Mouse (Mus musculus) MEL (cell line): ENCODE results near the gene Farp2. TPM values are rescaled to one million over a fixed set of nuclear protein-coding genes. Genes with fewer than 3 reads are reported as not detected.

ENCODE experiments used
- DNase-seq: peaks from one replicate; pipeline ENCODE4 v3.0.0; 2011; ENCODE audit warnings: low read depth, low spot score
- H3K27ac ChIP-seq: 2 replicates; pipeline ENCODE4 v1.5.1; 2012; ENCODE audit warnings: low read depth, mild to moderate bottlenecking, control low read depth, low read length, moderate library complexity; ENCODE audit not compliant: control insufficient read depth
- H3K27me3 ChIP-seq, 2 experiments: fragments of 150-350 bp in 1 of 2; sonication (generic) in 1 of 2; 2 replicates each; pipeline ENCODE4 v1.6.1; 2012; ENCODE audit warnings: low read length in 2 of 2, mild to moderate bottlenecking in 2 of 2, improper control_type of control experiment in 1 of 2, moderate library complexity in 1 of 2; ENCODE audit not compliant: insufficient read depth in 2 of 2, control insufficient read depth in 1 of 2
- H3K36me3 ChIP-seq, 2 experiments: 2 replicates each; pipeline ENCODE4 v1.6.1; 2012 to 2014; ENCODE audit warnings: low read length in 2 of 2, improper control_type of control experiment in 1 of 2, inconsistent platforms in 1 of 2, mild to moderate bottlenecking in 1 of 2; ENCODE audit not compliant: insufficient read depth in 2 of 2, control insufficient read depth in 1 of 2
- H3K4me1 ChIP-seq, 2 experiments: fragments of 150-350 bp in 1 of 2; sonication (generic) in 1 of 2; 2 replicates each; pipeline ENCODE4 v1.6.1; 2012; ENCODE audit warnings: low read length in 2 of 2, improper control_type of control experiment in 1 of 2, mild to moderate bottlenecking in 1 of 2; ENCODE audit not compliant: insufficient read depth in 2 of 2, control insufficient read depth in 1 of 2
- H3K4me3 ChIP-seq, 2 experiments: fragments of 150-350 bp in 1 of 2; sonication (generic) in 1 of 2; 2 replicates each; pipeline ENCODE4 v1.5.1; 2012; ENCODE audit warnings: low read depth in 2 of 2, low read length in 2 of 2, mild to moderate bottlenecking in 2 of 2, moderate library complexity in 2 of 2, control low read depth in 1 of 2, improper control_type of control experiment in 1 of 2; ENCODE audit not compliant: control insufficient read depth in 1 of 2, insufficient read depth in 1 of 2
- H3K79me2 ChIP-seq: 2 replicates; pipeline ENCODE4 v1.6.1; 2012; ENCODE audit warnings: mild to moderate bottlenecking, low read length, moderate library complexity; ENCODE audit not compliant: control insufficient read depth, poor library complexity, insufficient read depth
- H3K9ac ChIP-seq: 2 replicates; pipeline ENCODE4 v1.6.1; 2012; ENCODE audit warnings: low read depth, mild to moderate bottlenecking, control low read depth, low read length, moderate library complexity; ENCODE audit not compliant: control insufficient read depth, poor library complexity, severe bottlenecking
- H3K9me3 ChIP-seq: fragments of 150-350 bp; sonication (generic); replicated peaks from 2 replicates; pipeline ENCODE4 v1.6.1; 2012; ENCODE audit warnings: mild to moderate bottlenecking, low read length, improper control_type of control experiment, moderate library complexity; ENCODE audit not compliant: insufficient read depth
- BHLHE40 ChIP-seq: IDR thresholded peaks from 2 replicates; pipeline ENCODE4 v1.6.1; 2012; ENCODE audit warnings: low read depth, mild to moderate bottlenecking, inconsistent platforms, low read length, improper control_type of control experiment, borderline replicate concordance
- CHD2 ChIP-seq: IDR thresholded peaks from 2 replicates; pipeline ENCODE4 v1.6.1; 2011; ENCODE audit warnings: low read length, improper control_type of control experiment
- CTCF ChIP-seq, 3 experiments: IDR thresholded peaks in 2 of 3; conservative IDR thresholded peaks in 1 of 3; 2 replicates each; pipeline ENCODE4 v1.5.1; 2011 to 2012; ENCODE audit warnings: low read length in 3 of 3, low read depth in 2 of 3, mild to moderate bottlenecking in 2 of 3, improper control_type of control experiment in 1 of 3, inconsistent platforms in 1 of 3, mixed read lengths in 1 of 3, moderate library complexity in 1 of 3; ENCODE audit not compliant: control insufficient read depth in 1 of 3, insufficient read depth in 1 of 3, poor library complexity in 1 of 3, severe bottlenecking in 1 of 3
- E2F4 ChIP-seq: IDR thresholded peaks from 2 replicates; pipeline ENCODE4 v1.6.1; 2011; ENCODE audit warnings: low read depth, low read length, improper control_type of control experiment, borderline replicate concordance
- ELF1 ChIP-seq: IDR thresholded peaks from 2 replicates; pipeline ENCODE4 v1.6.1; 2014; ENCODE audit warnings: low read depth, mild to moderate bottlenecking, inconsistent platforms, low read length, improper control_type of control experiment, moderate library complexity
- EP300 ChIP-seq, 2 experiments: IDR thresholded peaks; 2 replicates each; pipeline ENCODE4 v1.6.1; 2011; ENCODE audit warnings: improper control_type of control experiment in 2 of 2, low read length in 2 of 2, low read depth in 1 of 2, mild to moderate bottlenecking in 1 of 2
- ETS1 ChIP-seq: IDR thresholded peaks from 2 replicates; pipeline ENCODE4 v1.6.1; 2012; ENCODE audit warnings: low read depth, mild to moderate bottlenecking, inconsistent platforms, low read length, improper control_type of control experiment, moderate library complexity
- GABPA ChIP-seq: IDR thresholded peaks from 2 replicates; pipeline ENCODE4 v1.6.1; 2012; ENCODE audit warnings: low read depth, mild to moderate bottlenecking, inconsistent platforms, low read length, improper control_type of control experiment, moderate library complexity
- GATA1 ChIP-seq: IDR thresholded peaks from 2 replicates; pipeline ENCODE4 v1.6.1; 2011; ENCODE audit warnings: low read depth, low read length, improper control_type of control experiment
- JUND ChIP-seq: IDR thresholded peaks from 2 replicates; pipeline ENCODE4 v1.6.1; 2011; ENCODE audit warnings: low read depth, mild to moderate bottlenecking, improper control_type of control experiment, low read length
- KAT2A ChIP-seq: conservative IDR thresholded peaks from 2 replicates; pipeline ENCODE4 v1.6.1; 2012; ENCODE audit warnings: low read depth, low read length, improper control_type of control experiment, inconsistent platforms
- MAFK ChIP-seq: IDR thresholded peaks from 2 replicates; pipeline ENCODE4 v1.6.1; 2011; ENCODE audit warnings: low read depth, mild to moderate bottlenecking, low read length, improper control_type of control experiment, borderline replicate concordance
- MXI1 ChIP-seq: IDR thresholded peaks from 2 replicates; pipeline ENCODE4 v1.6.1; 2011; ENCODE audit warnings: mild to moderate bottlenecking, low read depth, low read length, improper control_type of control experiment
- MYB ChIP-seq: IDR thresholded peaks from 2 replicates; pipeline ENCODE4 v1.6.1; 2011; ENCODE audit warnings: mild to moderate bottlenecking, low read depth, low read length, improper control_type of control experiment
- MYC ChIP-seq: IDR thresholded peaks from 2 replicates; pipeline ENCODE4 v1.6.1; 2011; ENCODE audit warnings: low read depth, mild to moderate bottlenecking, low read length, improper control_type of control experiment, moderate library complexity
- NRF1 ChIP-seq: IDR thresholded peaks from 2 replicates; pipeline ENCODE4 v1.6.1; 2014; ENCODE audit warnings: low read depth, mild to moderate bottlenecking, inconsistent platforms, low read length, improper control_type of control experiment, moderate library complexity; ENCODE audit not compliant: poor library complexity, insufficient read depth, severe bottlenecking
- POLR2A ChIP-seq, 2 experiments: IDR thresholded peaks; 2 replicates each; pipeline ENCODE4 v1.6.1; 2011 to 2012; ENCODE audit warnings: low read length in 2 of 2, mild to moderate bottlenecking in 2 of 2, control low read depth in 1 of 2, improper control_type of control experiment in 1 of 2, low read depth in 1 of 2, moderate library complexity in 1 of 2; ENCODE audit not compliant: control insufficient read depth in 1 of 2, insufficient read depth in 1 of 2, poor library complexity in 1 of 2
- POLR2AphosphoS2 ChIP-seq: IDR thresholded peaks from 2 replicates; pipeline ENCODE4 v1.6.1; 2011; ENCODE audit warnings: low read length, improper control_type of control experiment
- POLR2AphosphoS5 ChIP-seq: IDR thresholded peaks from 2 replicates; pipeline ENCODE4 v1.6.1; 2012; ENCODE audit warnings: low read depth, borderline replicate concordance, mild to moderate bottlenecking, inconsistent platforms, low read length, moderate library complexity, mixed read lengths
- RAD21 ChIP-seq: IDR thresholded peaks from 2 replicates; pipeline ENCODE4 v1.6.1; 2011; ENCODE audit warnings: mild to moderate bottlenecking, low read depth, low read length, improper control_type of control experiment
- RCOR1 ChIP-seq: IDR thresholded peaks from 2 replicates; pipeline ENCODE4 v1.6.1; 2012; ENCODE audit warnings: low read depth, mild to moderate bottlenecking, inconsistent platforms, low read length, improper control_type of control experiment
- SIN3A ChIP-seq: IDR thresholded peaks from 2 replicates; pipeline ENCODE4 v1.6.1; 2012; ENCODE audit warnings: low read length, improper control_type of control experiment, inconsistent platforms
- SMC3 ChIP-seq: IDR thresholded peaks from 2 replicates; pipeline ENCODE4 v1.6.1; 2011; ENCODE audit warnings: low read depth, low read length, improper control_type of control experiment
- TAL1 ChIP-seq: IDR thresholded peaks from 2 replicates; pipeline ENCODE4 v1.6.1; 2012; ENCODE audit warnings: mild to moderate bottlenecking, inconsistent platforms, low read length, moderate library complexity, mixed read lengths
- TBP ChIP-seq: IDR thresholded peaks from 2 replicates; pipeline ENCODE4 v1.8.0; 2011; ENCODE audit warnings: low read depth, low read length, improper control_type of control experiment
- TCF12 ChIP-seq: IDR thresholded peaks from 2 replicates; pipeline ENCODE4 v1.6.1; 2014; ENCODE audit warnings: low read depth, mild to moderate bottlenecking, inconsistent platforms, low read length, improper control_type of control experiment, moderate library complexity
- UBTF ChIP-seq: IDR thresholded peaks from 2 replicates; pipeline ENCODE4 v1.6.1; 2012; ENCODE audit warnings: low read depth, mild to moderate bottlenecking, inconsistent platforms, low read length, improper control_type of control experiment, moderate library complexity, borderline replicate concordance; ENCODE audit not compliant: insufficient read depth
- USF1 ChIP-seq: IDR thresholded peaks from 2 replicates; pipeline ENCODE4 v1.6.1; 2014; ENCODE audit warnings: low read depth, mild to moderate bottlenecking, inconsistent platforms, low read length, improper control_type of control experiment, moderate library complexity
- USF2 ChIP-seq, 2 experiments: IDR thresholded peaks; 2 replicates each; pipeline ENCODE4 v1.6.1; 2011 to 2012; ENCODE audit warnings: improper control_type of control experiment in 2 of 2, low read length in 2 of 2, borderline replicate concordance in 1 of 2, inconsistent platforms in 1 of 2, low read depth in 1 of 2, mild to moderate bottlenecking in 1 of 2; ENCODE audit not compliant: insufficient read depth in 1 of 2
- ZKSCAN1 ChIP-seq: IDR thresholded peaks from 2 replicates; pipeline ENCODE4 v1.6.1; 2012; ENCODE audit warnings: low read depth, mild to moderate bottlenecking, inconsistent platforms, low read length, improper control_type of control experiment, moderate library complexity
- ZMIZ1 ChIP-seq: IDR thresholded peaks from 2 replicates; pipeline ENCODE4 v1.6.1; 2012; ENCODE audit warnings: low read depth, mild to moderate bottlenecking, inconsistent platforms, low read length, improper control_type of control experiment, moderate library complexity
- ZNF384 ChIP-seq: IDR thresholded peaks from 2 replicates; pipeline ENCODE4 v1.6.1; 2012; ENCODE audit warnings: low read depth, mild to moderate bottlenecking, inconsistent platforms, low read length, improper control_type of control experiment
- polyA plus RNA-seq, 2 experiments: library from polyadenylated mRNA; stranded (reverse) in 1 of 2; unstranded in 1 of 2; fragments of >175 nt in 1 of 2; fragments of >200 nt in 1 of 2; gene quantifications; 2 replicates each; pipeline versions ENCODE4 v1.2.1 to v1.2.4; 2012; ENCODE audit warnings: low replicate concordance in 2 of 2, low read depth in 1 of 2; ENCODE audit not compliant: insufficient read length in 2 of 2, insufficient read depth in 1 of 2, missing spikeins in 1 of 2
- total RNA-seq: library from RNA; depleted of rRNA; stranded (reverse); fragments of 300-350 nt; gene quantifications from 2 replicates; pipeline ENCODE4 v1.2.3, GENCODE M21; 2012

Farp2 gene
- total and polyA plus RNA-seq, 3 experiments: 9.7 to 12.0 TPM; not detected in 1

- TF ChIP-seq RCOR1: 0 out of 2 replicates have a peak, but pooled peaks have one; percentile 36
- TF ChIP-seq BHLHE40: no peak
- TF ChIP-seq CHD2: no peak; the same call in 1 of the 2 replicates
- TF ChIP-seq, all 39 proteins: peak for 24
Observed at GRCm38 (mm10) chr1:93635580-93636192, 123.8 kb downstream of the Farp2 start (continued).

GRCm38 (mm10) chr1:93636211-93636897, 124.5 kb downstream of the Farp2 start:
- peaks cover 27% of the 10 kb centered on the region for H3K79me2 ChIP-seq
- TF ChIP-seq ZKSCAN1: 0 out of 2 replicates have a peak, but pooled peaks have one; percentile 20
- 0 out of 2 replicates have a peak, but pooled peaks have one; percentile 2 for TF ChIP-seq SIN3A
- TF ChIP-seq MYB: no peak
- TF ChIP-seq ZNF384: no peak
- TF ChIP-seq MYC: no peak
- no peak for TF ChIP-seq UBTF
- no peak for TF ChIP-seq TAL1
- TF ChIP-seq TCF12: no peak
- TF ChIP-seq CTCF (IDR thresholded peaks at IDR 0.05 in 2 of 3, conservative IDR thresholded peaks at IDR 0.05 in 1 of 3; ENCODE audit: control insufficient read depth in 1 of 3, insufficient read depth in 1 of 3, low read depth in 2 of 3, low read length in 3 of 3, poor library complexity in 1 of 3, severe bottlenecking in 1 of 3): no peak
- TF ChIP-seq USF2 (IDR thresholded peaks at IDR 0.05; ENCODE audit: borderline replicate concordance in 1 of 2, insufficient read depth in 1 of 2, low read depth in 1 of 2, low read length in 2 of 2): no peak
- no peak for TF ChIP-seq RAD21
- TF ChIP-seq RCOR1: no peak
- no peak for TF ChIP-seq GABPA
- TF ChIP-seq ETS1: 0 out of 2 replicates have a peak, but pooled peaks have one; percentile 24
- TF ChIP-seq POLR2AphosphoS2: no peak
- peak; percentile 71 for TF ChIP-seq CHD2
- no peak; the same call in 1 of the 2 replicates for TF ChIP-seq MXI1
- TF ChIP-seq NRF1: no peak
- 0 out of 2 replicates have a peak, but pooled peaks have one; percentile 22 for TF ChIP-seq ELF1
- no peak for TF ChIP-seq POLR2A (IDR thresholded peaks at IDR 0.05; ENCODE audit: control insufficient read depth in 1 of 2, insufficient read depth in 1 of 2, low read depth in 1 of 2, low read length in 2 of 2, poor library complexity in 1 of 2)
- TF ChIP-seq KAT2A: no peak; the same call in 1 of the 2 replicates
- no peak for TF ChIP-seq E2F4
- TF ChIP-seq EP300 (IDR thresholded peaks at IDR 0.05; ENCODE audit: low read depth in 1 of 2, low read length in 2 of 2): peak in 1 of 2 experiments; percentile 70; a peak in 1 of 4 replicates
- no peak for TF ChIP-seq USF1
- TF ChIP-seq TBP: no peak
- no peak for TF ChIP-seq POLR2AphosphoS5
- TF ChIP-seq ZMIZ1: 0 out of 2 replicates have a peak, but pooled peaks have one; percentile 18
- no peak for TF ChIP-seq SMC3
- no peak for TF ChIP-seq JUND
- TF ChIP-seq GATA1: no peak
- 0 out of 2 replicates have a peak, but pooled peaks have one; percentile 30 for TF ChIP-seq MAFK

More at GRCm38 (mm10) chr1:93636211-93636897, 124.5 kb downstream of the Farp2 start:
- Histone ChIP-seq H3K4me3 (peak overlapping the region; percentile 57 to 73), H3K27me3 (no peaks in the 10 kb centered on the region), H3K9ac (peak overlapping the region; percentile 87), H3K9me3 (no peaks in the 10 kb centered on the region; the same call in 1 of the 2 replicates), H3K27ac (peak overlapping the region; percentile 92), H3K36me3 (peaks cover 3 to 34% of the 10 kb centered on the region in 2 experiments; a peak in 3 of 4 replicates), H3K4me1 (peaks cover 33 to 38% of the 10 kb centered on the region in 2 experiments)
- DNase-seq: peak; percentile 74
